ENCODE assay signal across 14 mouse cellular contexts in the genomic region with DNA sequence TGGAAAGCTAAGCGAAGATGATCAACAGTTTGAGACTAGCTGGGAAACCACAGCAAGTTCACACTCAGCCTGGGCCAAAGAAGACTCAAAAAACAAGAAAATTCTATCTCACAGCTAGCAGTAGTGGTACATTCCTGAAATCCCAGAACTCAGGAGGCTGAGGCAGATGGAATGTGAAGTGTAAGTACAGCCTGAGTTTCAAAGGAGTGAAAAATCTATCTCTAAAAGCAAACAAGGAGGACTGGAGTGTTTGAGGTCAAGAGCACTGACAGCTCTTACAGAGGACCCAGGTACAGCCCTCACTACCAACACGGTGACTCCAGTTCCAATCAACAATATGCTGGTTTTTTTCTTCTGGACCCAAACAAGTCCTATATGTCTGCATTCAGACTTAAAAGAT. TPM values are rescaled to one million over a fixed set of nuclear protein-coding genes. Genes with fewer than 3 reads are reported as not detected.
DNase-seq lines count a peak whose midpoint lies in the region; ATAC-seq and TF ChIP-seq lines count a peak whose summit lies in the region.
"Had no signal": no experiment of that assay in that cellular context is flagged by ENCODE, and none has a peak within 500 bp of the region (broad histone marks: within the 10 kb centered on the region; RNA-seq: fewer than 3 reads in every experiment).

No protein-coding gene starts in this region.

- TF ChIP-seq CTCF in kidney, adult 2 months (conservative IDR thresholded peaks at IDR 0.05; ENCODE audit: insufficient read depth, insufficient read length, low read depth, low read length), result no peak

- WGBS in kidney, embryonic 15.5 days, result 67% methylated on average over 2 of the region's 2 CpGs
- WGBS in kidney, adult 2 months, result 68% methylated on average over 2 of the region's 2 CpGs
- WGBS in liver, embryonic 13.5 days (ENCODE audit: insufficient replicate concordance), result 73% methylated on average over 2 of the region's 2 CpGs
- WGBS in forebrain, embryonic 11.5 days, result 88% methylated on average over 2 of the region's 2 CpGs

- 0 out of 2 replicates have a peak overlapping the region, but pooled peaks have one; percentile 12 for H3K4me2 ChIP-seq in kidney, embryonic 15.5 days
- peak overlapping the region; percentile 32 for H3K4me2 ChIP-seq in liver, embryonic 13.5 days
- H3K4me2 ChIP-seq in forebrain, embryonic 11.5 days (ENCODE audit: low read depth, low read length, severe bottlenecking), result no peak overlapping the region

- TF ChIP-seq POLR2A in kidney, adult 2 months (IDR thresholded peaks at IDR 0.05; ENCODE audit: low read depth, low read length), result no peak

- H3K27me3 ChIP-seq in kidney, embryonic 15.5 days, result no peaks in the 10 kb centered on the region
- H3K27me3 ChIP-seq in kidney, adult 2 months (replicated peaks; ENCODE audit: control insufficient read depth, insufficient read depth, low read length), result no peaks in the 10 kb centered on the region
- no peaks in the 10 kb centered on the region for H3K27me3 ChIP-seq in liver, embryonic 13.5 days
- H3K27me3 ChIP-seq in forebrain, embryonic 11.5 days (ENCODE audit: control insufficient read depth, insufficient read depth, low read length), result no peaks in the 10 kb centered on the region
- H3K27me3 ChIP-seq: forebrain, embryonic 13.5 days; midbrain, embryonic 12.5 days had no signal

- H3K36me3 ChIP-seq in kidney, embryonic 15.5 days, result peaks cover 9% of the 10 kb centered on the region; the same call in 1 of the 2 replicates
- H3K36me3 ChIP-seq in kidney, adult 2 months (ENCODE audit: control insufficient read depth, insufficient read depth, low read length), result no peaks in the 10 kb centered on the region
- peaks cover 9% of the 10 kb centered on the region for H3K36me3 ChIP-seq in liver, embryonic 13.5 days
- H3K36me3 ChIP-seq in forebrain, embryonic 11.5 days (ENCODE audit: control insufficient read depth, insufficient read depth, low read length), result no peaks in the 10 kb centered on the region
- H3K36me3 ChIP-seq: midbrain, embryonic 12.5 days had no signal

- H3K9ac ChIP-seq in kidney, embryonic 15.5 days, result no peak overlapping the region
- H3K9ac ChIP-seq in liver, embryonic 13.5 days, result no peak overlapping the region
- H3K9ac ChIP-seq in forebrain, embryonic 11.5 days (ENCODE audit: low read length), result no peak overlapping the region
- H3K9ac ChIP-seq: forebrain, embryonic 13.5 days; midbrain, embryonic 12.5 days had no signal

- H3K9me3 ChIP-seq in kidney, embryonic 15.5 days (replicated peaks), result no peaks in the 10 kb centered on the region
- no peaks in the 10 kb centered on the region for H3K9me3 ChIP-seq in liver, embryonic 13.5 days (replicated peaks)
- no peaks in the 10 kb centered on the region for H3K9me3 ChIP-seq in forebrain, embryonic 11.5 days (ENCODE audit: control insufficient read depth, low read length)
- H3K9me3 ChIP-seq: forebrain, embryonic 13.5 days; midbrain, embryonic 12.5 days had no signal

- no peak for ATAC-seq in kidney, embryonic 15.5 days (replicated peaks; ENCODE audit: low FRiP score)
- ATAC-seq in liver, embryonic 13.5 days (ENCODE audit: low read depth), result no peak
- ATAC-seq in forebrain, embryonic 11.5 days (replicated peaks; ENCODE audit: low FRiP score), result no peak
- ATAC-seq: forebrain, embryonic 13.5 days; hindbrain, embryonic 16.5 days had no signal

- H3K4me3 ChIP-seq in kidney, embryonic 15.5 days (replicated peaks), result no peak overlapping the region
- no peak overlapping the region for H3K4me3 ChIP-seq in kidney, adult 2 months (ENCODE audit: insufficient read depth, low read depth, low read length)
- no peak overlapping the region for H3K4me3 ChIP-seq in liver, embryonic 13.5 days (replicated peaks)
- H3K4me3 ChIP-seq in forebrain, embryonic 11.5 days (ENCODE audit: low read depth, low read length), result no peak overlapping the region
- H3K4me3 ChIP-seq: forebrain, embryonic 13.5 days; midbrain, embryonic 12.5 days had no signal

- peak overlapping the region; percentile 45; the same call in 1 of the 2 replicates for H3K27ac ChIP-seq in kidney, embryonic 15.5 days
- no peak overlapping the region for H3K27ac ChIP-seq in kidney, adult 2 months (ENCODE audit: insufficient read depth, low read depth, low read length)
- H3K27ac ChIP-seq in liver, embryonic 13.5 days, result no peak overlapping the region
- no peak overlapping the region for H3K27ac ChIP-seq in forebrain, embryonic 11.5 days (ENCODE audit: low read depth, low read length)
- H3K27ac ChIP-seq: forebrain, embryonic 13.5 days; midbrain, embryonic 12.5 days had no signal

- DNase-seq in kidney, adult 2 months, result no peak
- DNase-seq in A20 (ENCODE audit: low read depth, low spot score), result peak; percentile 47
- DNase-seq in Muller cell, postnatal 12 days (ENCODE audit: inconsistent ontology term), result peak; percentile 51
- no peak for DNase-seq in liver, embryonic 13.5 days
- no peak for DNase-seq in ovary, postnatal 14 days (ENCODE audit: low spot score)
- DNase-seq in right cerebral cortex, postnatal 4 days, result no peak
- no peak for DNase-seq in forebrain, embryonic 11.5 days (ENCODE audit: low spot score)
- DNase-seq: embryo, embryonic 11 days; gastrocnemius, postnatal 10 days; kidney, postnatal 4 days had no signal

- H3K4me1 ChIP-seq in kidney, embryonic 15.5 days, result peaks cover 10% of the 10 kb centered on the region
- H3K4me1 ChIP-seq in kidney, adult 2 months (ENCODE audit: control insufficient read depth, insufficient read depth, low read length), result peaks cover 11% of the 10 kb centered on the region; the same call in 1 of the 2 replicates
- H3K4me1 ChIP-seq in liver, embryonic 13.5 days (replicated peaks), result peaks cover 31% of the 10 kb centered on the region
- H3K4me1 ChIP-seq in forebrain, embryonic 11.5 days (replicated peaks; ENCODE audit: control insufficient read depth, insufficient read depth, low read length), result no peaks in the 10 kb centered on the region

RNA-seq across cellular contexts. Expression of gene Tent2, which starts 2.8 kb away (rescaled TPM):
- polyA plus RNA-seq in kidney, embryonic 15.5 days (2015; fragmentation: Nextera tagmentation; extraction: Ambion mirVana), result 60.0 and 68.7 TPM in 2 replicates
- polyA plus RNA-seq in kidney, adult 2 months (2012; rRNA removed), result 10.9 and 15.9 TPM in 2 replicates
- 32.2 and 41.0 TPM in 2 replicates for polyA plus RNA-seq in liver, embryonic 13.5 days (2015; fragmentation: Nextera tagmentation; extraction: Ambion mirVana)
- polyA plus RNA-seq in forebrain, embryonic 11.5 days (2014; fragmentation: Nextera tagmentation; extraction: Ambion mirVana), result 71.0 and 72.4 TPM in 2 replicates

RNA-seq across cellular contexts. Expression of gene Cmya5, which starts 44.9 kb away (rescaled TPM):
- 0.16 and 0.28 TPM in 2 replicates for polyA plus RNA-seq in kidney, embryonic 15.5 days (2015; fragmentation: Nextera tagmentation; extraction: Ambion mirVana)
- polyA plus RNA-seq in kidney, adult 2 months (2012; rRNA removed), result 0.10 and 1.0 TPM in 2 replicates
- polyA plus RNA-seq in liver, embryonic 13.5 days (2015; fragmentation: Nextera tagmentation; extraction: Ambion mirVana), result 0.01 and 0.02 TPM in 2 replicates
- polyA plus RNA-seq in forebrain, embryonic 11.5 days (2014; fragmentation: Nextera tagmentation; extraction: Ambion mirVana), result 0.13 TPM in 1 of 2 replicates, not detected in the other
- polyA plus RNA-seq: midbrain, embryonic 12.5 days had no signal

Comparison
In these comparisons a context has a peak if more than half of its experiments do, and no peak if none do; other contexts are left out.
1. DNase-seq: peak in A20 (single experiment) and Muller cell, postnatal 12 days (single experiment); none in kidney, adult 2 months (single experiment), liver, embryonic 13.5 days (single experiment), ovary, postnatal 14 days (single experiment), right cerebral cortex, postnatal 4 days (single experiment) and forebrain, embryonic 11.5 days (single experiment).